Mouse (Mus musculus): ENCODE measurements at regions not wholly inside any gene's neighbourhood (a gene's known extent, or its start where the extent isn't known, plus 50 kb on each side); places are given as distances from the start of the nearest gene placed in this dataset.

- no peak overlapping the region for H3K4me2 ChIP-seq (ENCODE audit: low read depth, low read length, severe bottlenecking)
- H3K4me3 ChIP-seq (ENCODE audit: low read depth, low read length): no peak overlapping the region
- WGBS: 87% methylated on average over 2 of the region's 2 CpGs
- no peaks in the 10 kb centered on the region for H3K4me1 ChIP-seq (replicated peaks; ENCODE audit: control insufficient read depth, insufficient read depth, low read length)
- H3K27ac ChIP-seq (ENCODE audit: low read depth, low read length): no peak overlapping the region
- ATAC-seq (replicated peaks; ENCODE audit: low FRiP score) (no peak), DNase-seq (ENCODE audit: low spot score) (no peak)
- no peaks in the 10 kb centered on the region for H3K36me3 ChIP-seq (ENCODE audit: control insufficient read depth, insufficient read depth, low read length)
- H3K9ac ChIP-seq (ENCODE audit: low read length): no peak overlapping the region
- no peaks in the 10 kb centered on the region for H3K27me3 ChIP-seq (ENCODE audit: control insufficient read depth, insufficient read depth, low read length)
- H3K9me3 ChIP-seq (ENCODE audit: control insufficient read depth, low read length): no peaks in the 10 kb centered on the region
Observed at GRCm38 (mm10) chr7:136383296-136383695, 511.1 kb upstream of the Mgmt start.

GRCm38 (mm10) chr7:136387736-136388135, 506.7 kb upstream of the Mgmt start:
- DNase-seq (ENCODE audit: low spot score) (peak; percentile 21), ATAC-seq (replicated peaks; ENCODE audit: low FRiP score) (no peak)
- no peaks in the 10 kb centered on the region for H3K27me3 ChIP-seq (ENCODE audit: control insufficient read depth, insufficient read depth, low read length)
- no peaks in the 10 kb centered on the region for H3K36me3 ChIP-seq (ENCODE audit: control insufficient read depth, insufficient read depth, low read length)
- 90% methylated on average over 4 of the region's 4 CpGs for WGBS
- H3K9ac ChIP-seq (ENCODE audit: low read length): no peak overlapping the region
- no peaks in the 10 kb centered on the region for H3K4me1 ChIP-seq (replicated peaks; ENCODE audit: control insufficient read depth, insufficient read depth, low read length)
- no peak overlapping the region for H3K27ac ChIP-seq (ENCODE audit: low read depth, low read length)
- no peak overlapping the region for H3K4me3 ChIP-seq (ENCODE audit: low read depth, low read length)
- H3K4me2 ChIP-seq (ENCODE audit: low read depth, low read length, severe bottlenecking): no peak overlapping the region
- H3K9me3 ChIP-seq (ENCODE audit: control insufficient read depth, low read length): no peaks in the 10 kb centered on the region

GRCm38 (mm10) chr7:136390066-136390465, 504.3 kb upstream of the Mgmt start:
- Histone ChIP-seq H3K27ac (ENCODE audit: low read depth, low read length) (no peak overlapping the region), H3K4me1 (replicated peaks; ENCODE audit: control insufficient read depth, insufficient read depth, low read length) (no peaks in the 10 kb centered on the region)
- WGBS: 80% methylated on average over 8 of the region's 8 CpGs

GRCm38 (mm10) chr7:136393454-136393853, 501.0 kb upstream of the Mgmt start:
- Histone ChIP-seq H3K4me2 (ENCODE audit: low read depth, low read length, severe bottlenecking) (no peak overlapping the region), H3K9ac (ENCODE audit: low read length) (no peak overlapping the region), H3K4me1 (replicated peaks; ENCODE audit: control insufficient read depth, insufficient read depth, low read length) (no peaks in the 10 kb centered on the region), H3K9me3 (ENCODE audit: control insufficient read depth, low read length) (no peaks in the 10 kb centered on the region), H3K4me3 (ENCODE audit: low read depth, low read length) (no peak overlapping the region), H3K27ac (ENCODE audit: low read depth, low read length) (no peak overlapping the region), H3K27me3 (ENCODE audit: control insufficient read depth, insufficient read depth, low read length) (no peaks in the 10 kb centered on the region), H3K36me3 (ENCODE audit: control insufficient read depth, insufficient read depth, low read length) (no peaks in the 10 kb centered on the region)
- 84% methylated on average over 6 of the region's 6 CpGs for WGBS
- ATAC-seq (replicated peaks; ENCODE audit: low FRiP score) (no peak), DNase-seq (ENCODE audit: low spot score) (no peak)

More at GRCm38 (mm10) chr7:136390066-136390465, 504.3 kb upstream of the Mgmt start:
- Histone ChIP-seq H3K4me2 (ENCODE audit: low read depth, low read length, severe bottlenecking) (no peak overlapping the region), H3K9me3 (ENCODE audit: control insufficient read depth, low read length) (no peaks in the 10 kb centered on the region), H3K4me3 (ENCODE audit: low read depth, low read length) (no peak overlapping the region), H3K9ac (ENCODE audit: low read length) (no peak overlapping the region), H3K27me3 (ENCODE audit: control insufficient read depth, insufficient read depth, low read length) (no peaks in the 10 kb centered on the region), H3K36me3 (ENCODE audit: control insufficient read depth, insufficient read depth, low read length) (no peaks in the 10 kb centered on the region)
- ATAC-seq (replicated peaks; ENCODE audit: low FRiP score): no peak
- peak; percentile 41 for DNase-seq (ENCODE audit: low spot score)

- Histone ChIP-seq H3K4me3 (ENCODE audit: low read depth, low read length) (no peak overlapping the region), H3K9me3 (ENCODE audit: control insufficient read depth, low read length) (no peaks in the 10 kb centered on the region), H3K36me3 (ENCODE audit: control insufficient read depth, insufficient read depth, low read length) (no peaks in the 10 kb centered on the region), H3K4me2 (ENCODE audit: low read depth, low read length, severe bottlenecking) (no peak overlapping the region), H3K4me1 (replicated peaks; ENCODE audit: control insufficient read depth, insufficient read depth, low read length) (no peaks in the 10 kb centered on the region), H3K9ac (ENCODE audit: low read length) (no peak overlapping the region), H3K27me3 (ENCODE audit: control insufficient read depth, insufficient read depth, low read length) (no peaks in the 10 kb centered on the region), H3K27ac (ENCODE audit: low read depth, low read length) (no peak overlapping the region)
- 76% methylated on average over 2 of the region's 2 CpGs for WGBS
- peak; percentile 36 for DNase-seq (ENCODE audit: low spot score)
- no peak for ATAC-seq (replicated peaks; ENCODE audit: low FRiP score)
Observed at GRCm38 (mm10) chr7:136395838-136396237, 498.6 kb upstream of the Mgmt start.

- no peak overlapping the region for H3K4me2 ChIP-seq (ENCODE audit: low read depth, low read length, severe bottlenecking)
- H3K27ac ChIP-seq (ENCODE audit: low read depth, low read length): no peak overlapping the region
- no peaks in the 10 kb centered on the region for H3K36me3 ChIP-seq (ENCODE audit: control insufficient read depth, insufficient read depth, low read length)
- ATAC-seq (replicated peaks; ENCODE audit: low FRiP score): no peak
- 85% methylated on average over 4 of the region's 4 CpGs for WGBS
- H3K9me3 ChIP-seq (ENCODE audit: control insufficient read depth, low read length): no peaks in the 10 kb centered on the region
- DNase-seq (ENCODE audit: low spot score): no peak
- H3K4me3 ChIP-seq (ENCODE audit: low read depth, low read length): no peak overlapping the region
- H3K4me1 ChIP-seq (replicated peaks; ENCODE audit: control insufficient read depth, insufficient read depth, low read length): no peaks in the 10 kb centered on the region
- H3K27me3 ChIP-seq (ENCODE audit: control insufficient read depth, insufficient read depth, low read length): no peaks in the 10 kb centered on the region
- H3K9ac ChIP-seq (ENCODE audit: low read length): no peak overlapping the region
Observed at GRCm38 (mm10) chr7:136397101-136397500, 497.3 kb upstream of the Mgmt start.

- no peak overlapping the region for H3K4me3 ChIP-seq (ENCODE audit: low read depth, low read length)
- H3K27ac ChIP-seq (ENCODE audit: low read depth, low read length): no peak overlapping the region
- WGBS: 81% methylated on average over 8 of the region's 8 CpGs
- H3K4me2 ChIP-seq (ENCODE audit: low read depth, low read length, severe bottlenecking): no peak overlapping the region
- no peaks in the 10 kb centered on the region for H3K4me1 ChIP-seq (replicated peaks; ENCODE audit: control insufficient read depth, insufficient read depth, low read length)
- DNase-seq (ENCODE audit: low spot score) (peak; percentile 14), ATAC-seq (replicated peaks; ENCODE audit: low FRiP score) (no peak)
- H3K9me3 ChIP-seq (ENCODE audit: control insufficient read depth, low read length): no peaks in the 10 kb centered on the region
- no peaks in the 10 kb centered on the region for H3K36me3 ChIP-seq (ENCODE audit: control insufficient read depth, insufficient read depth, low read length)
- H3K27me3 ChIP-seq (ENCODE audit: control insufficient read depth, insufficient read depth, low read length): no peaks in the 10 kb centered on the region
- H3K9ac ChIP-seq (ENCODE audit: low read length): no peak overlapping the region
Observed at GRCm38 (mm10) chr7:136402688-136403597, 491.5 kb upstream of the Mgmt start.

- Histone ChIP-seq H3K36me3 (ENCODE audit: control insufficient read depth, insufficient read depth, low read length) (no peaks in the 10 kb centered on the region), H3K27me3 (ENCODE audit: control insufficient read depth, insufficient read depth, low read length) (no peaks in the 10 kb centered on the region), H3K4me1 (replicated peaks; ENCODE audit: control insufficient read depth, insufficient read depth, low read length) (no peaks in the 10 kb centered on the region), H3K27ac (ENCODE audit: low read depth, low read length) (no peak overlapping the region), H3K4me2 (ENCODE audit: low read depth, low read length, severe bottlenecking) (no peak overlapping the region), H3K4me3 (ENCODE audit: low read depth, low read length) (no peak overlapping the region), H3K9me3 (ENCODE audit: control insufficient read depth, low read length) (no peaks in the 10 kb centered on the region), H3K9ac (ENCODE audit: low read length) (no peak overlapping the region)
- ATAC-seq (replicated peaks; ENCODE audit: low FRiP score) (no peak), DNase-seq (ENCODE audit: low spot score) (no peak)
- 88% methylated on average over 8 of the region's 8 CpGs for WGBS
Observed at GRCm38 (mm10) chr7:136405391-136405790, 489.0 kb upstream of the Mgmt start.
